Mouse (Mus musculus) cerebellum, postnatal 36 days (tissue): ENCODE data around the gene Ank3.
A peak's percentile ranks its signal among the peaks of the same experiment; 100 is the strongest.

Source experiments
- DNase-seq, 2 experiments: peaks; one replicate each; pipeline ENCODE4 v3.0.0; 2021 to 2022; ENCODE audit warnings: mixed read lengths in 2 of 2

The Ank3 gene

GRCm38 (mm10) chr10:69478831-69479230, 80.3 kb downstream of the Ank3 start:
- no peak for DNase-seq

GRCm38 (mm10) chr10:69485191-69485786, 86.7 kb downstream of the Ank3 start:
- DNase-seq: peak; percentile 3 to 20

DNA sequence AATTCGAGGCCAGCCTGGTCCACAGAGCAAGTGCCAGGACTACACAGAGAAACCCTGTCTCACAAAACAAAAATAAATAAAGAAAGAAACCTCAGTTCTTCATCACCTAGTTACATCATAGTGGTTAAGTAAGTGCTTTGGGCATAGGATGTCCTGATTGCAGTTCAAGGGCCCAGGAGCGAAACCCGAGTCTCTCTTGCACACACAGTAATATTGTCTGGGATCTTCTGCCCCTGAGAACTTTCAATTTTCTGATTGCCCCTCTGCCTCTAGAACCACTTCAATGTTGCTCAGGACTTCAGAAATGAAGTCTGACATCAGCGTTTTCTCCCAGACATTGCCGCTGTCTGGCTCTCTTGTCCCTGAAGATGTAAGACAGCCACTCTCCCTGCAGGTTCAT, 91.6 kb downstream of the Ank3 start:
- no peak for DNase-seq

GRCm38 (mm10) chr10:69491975-69492374, 93.4 kb downstream of the Ank3 start:
- no peak for DNase-seq

- no peak for DNase-seq
Measured at GRCm38 (mm10) chr10:69497382-69497781, 98.8 kb downstream of the Ank3 start.

- no peak for DNase-seq
Measured at GRCm38 (mm10) chr10:69500171-69500860, 101.7 kb downstream of the Ank3 start.

- no peak for DNase-seq
Measured at GRCm38 (mm10) chr10:69503791-69504190, 105.2 kb downstream of the Ank3 start.

- no peak for DNase-seq
Measured at GRCm38 (mm10) chr10:69507719-69508118, 109.1 kb downstream of the Ank3 start.

DNA sequence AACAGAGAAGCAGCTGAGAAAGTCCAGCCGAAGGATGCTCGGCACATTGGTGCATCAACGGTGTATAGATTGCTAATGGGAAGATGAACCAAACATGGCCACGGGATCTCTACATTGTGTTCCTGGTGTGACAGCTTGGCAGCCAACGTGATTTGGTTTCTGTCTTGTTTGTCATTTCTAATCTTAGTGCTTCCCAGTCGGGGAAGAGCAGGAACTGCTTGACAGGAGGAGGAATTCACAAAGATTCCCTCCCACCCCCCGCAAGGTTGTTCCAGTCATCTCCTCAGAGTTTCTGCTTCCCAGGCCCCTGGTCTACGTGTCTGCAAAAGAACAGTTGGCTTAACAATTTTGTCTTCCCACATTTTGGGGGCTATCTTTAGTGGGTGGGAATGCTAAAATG, 111.8 kb downstream of the Ank3 start:
- no peak for DNase-seq

DNA sequence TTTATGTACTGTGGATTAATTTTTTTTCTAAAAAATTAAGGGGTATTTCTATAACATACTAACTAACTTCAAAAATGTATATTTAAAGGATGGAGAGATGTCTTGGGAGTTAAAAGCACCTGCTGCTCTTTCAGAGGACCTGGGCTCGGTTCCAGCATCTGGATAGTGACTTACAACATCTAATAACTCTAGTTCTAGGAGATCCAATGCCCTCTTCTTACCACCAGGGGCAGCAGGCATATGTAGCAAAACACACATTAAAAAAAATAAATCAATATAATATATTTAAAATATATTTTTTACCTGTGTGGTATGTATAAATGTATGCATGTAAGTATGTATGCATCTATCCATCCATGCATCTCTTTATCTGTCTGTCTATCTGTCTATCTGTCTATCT, 112.7 kb downstream of the Ank3 start:
- DNase-seq: no peak

GRCm38 (mm10) chr10:69521977-69522376, 123.4 kb downstream of the Ank3 start:
- DNase-seq: no peak

- peak in 1 of 2 experiments; percentile 10 for DNase-seq
Measured at GRCm38 (mm10) chr10:69523202-69523601, 124.6 kb downstream of the Ank3 start.

DNA sequence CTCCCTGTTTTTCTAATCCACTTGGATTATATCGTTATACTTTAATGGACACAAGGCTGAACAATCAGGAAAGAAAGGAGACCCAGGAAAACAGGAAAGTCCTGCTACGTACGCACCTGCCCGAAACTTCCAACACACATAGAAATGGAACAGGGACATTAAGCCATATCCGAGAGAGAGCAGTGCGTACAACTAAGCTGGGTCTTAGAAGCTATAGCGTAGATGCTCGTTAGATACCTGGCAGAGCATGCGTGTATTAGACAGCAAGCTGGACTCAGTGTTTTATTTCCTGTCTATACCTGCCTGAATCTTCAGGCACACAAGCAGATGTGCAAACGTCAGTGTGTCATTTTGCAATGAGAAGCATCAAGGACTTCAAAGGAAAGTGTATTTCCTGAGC, 128.7 kb downstream of the Ank3 start:
- DNase-seq: no peak

- no peak for DNase-seq
Measured at GRCm38 (mm10) chr10:69528746-69529145, 130.2 kb downstream of the Ank3 start.

DNA sequence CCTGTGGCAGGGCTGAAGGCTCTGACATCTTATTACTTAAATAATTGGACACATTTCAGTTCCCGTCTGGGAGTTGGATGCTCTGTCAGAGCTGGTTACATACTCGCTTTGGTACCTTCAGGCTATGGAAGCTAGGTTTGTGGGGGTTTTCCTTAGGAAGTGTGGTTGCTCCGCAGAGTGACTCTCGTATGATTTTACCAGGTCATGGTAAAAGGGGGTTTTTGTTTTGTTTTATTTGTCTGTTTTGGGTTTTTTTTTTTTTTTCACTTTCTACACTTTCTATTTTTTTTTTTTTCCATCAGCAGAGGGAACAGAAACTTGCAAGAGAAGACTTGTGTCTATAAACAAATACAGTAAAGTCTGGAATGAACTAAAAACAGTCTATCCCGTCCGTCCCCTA, 131.8 kb downstream of the Ank3 start:
- no peak for DNase-seq

- DNase-seq: no peak
Measured at GRCm38 (mm10) chr10:69531569-69531968, 133.0 kb downstream of the Ank3 start.

GRCm38 (mm10) chr10:69532169-69532730, 133.7 kb downstream of the Ank3 start:
- no peak for DNase-seq

- DNase-seq: peak; percentile 33 to 53
Measured at GRCm38 (mm10) chr10:69533505-69534388, 135.2 kb downstream of the Ank3 start.

DNA sequence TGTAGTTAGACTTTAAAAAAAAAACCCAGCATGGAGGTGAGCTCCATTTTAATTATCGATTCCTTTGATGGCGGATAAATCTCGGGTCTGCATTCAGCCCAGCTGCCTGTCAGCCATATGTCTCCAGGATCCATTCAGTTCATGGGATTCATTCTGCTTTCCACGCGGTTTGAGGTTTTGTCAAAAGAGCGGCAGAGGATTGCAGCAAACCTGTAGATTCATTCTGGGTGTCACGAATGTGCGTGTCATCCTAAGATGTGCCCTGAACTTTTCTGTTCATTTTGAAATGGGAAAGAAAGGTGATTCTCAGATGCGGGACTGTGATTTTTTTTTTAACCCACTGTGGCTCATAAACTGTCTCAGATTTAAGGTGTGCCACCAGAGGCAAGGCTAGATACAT, 136.1 kb downstream of the Ank3 start:
- no peak for DNase-seq

- DNase-seq: peak; percentile 44 to 55
Measured at GRCm38 (mm10) chr10:69535123-69535930, 136.8 kb downstream of the Ank3 start.

DNA sequence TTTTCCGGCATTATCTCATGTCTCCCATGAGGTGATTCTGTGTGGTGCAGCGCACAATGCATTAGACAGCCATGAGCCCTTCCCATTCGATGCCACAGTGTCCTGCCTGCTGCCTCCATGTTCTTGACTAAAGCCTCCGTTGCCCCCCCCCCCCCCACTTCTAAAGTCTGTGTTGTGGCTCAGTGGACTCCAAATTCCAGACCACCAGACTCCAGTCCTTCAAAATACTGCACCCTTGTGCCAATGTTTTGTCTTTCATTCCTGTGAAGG, 137.3 kb downstream of the Ank3 start:
- no peak for DNase-seq

DNA sequence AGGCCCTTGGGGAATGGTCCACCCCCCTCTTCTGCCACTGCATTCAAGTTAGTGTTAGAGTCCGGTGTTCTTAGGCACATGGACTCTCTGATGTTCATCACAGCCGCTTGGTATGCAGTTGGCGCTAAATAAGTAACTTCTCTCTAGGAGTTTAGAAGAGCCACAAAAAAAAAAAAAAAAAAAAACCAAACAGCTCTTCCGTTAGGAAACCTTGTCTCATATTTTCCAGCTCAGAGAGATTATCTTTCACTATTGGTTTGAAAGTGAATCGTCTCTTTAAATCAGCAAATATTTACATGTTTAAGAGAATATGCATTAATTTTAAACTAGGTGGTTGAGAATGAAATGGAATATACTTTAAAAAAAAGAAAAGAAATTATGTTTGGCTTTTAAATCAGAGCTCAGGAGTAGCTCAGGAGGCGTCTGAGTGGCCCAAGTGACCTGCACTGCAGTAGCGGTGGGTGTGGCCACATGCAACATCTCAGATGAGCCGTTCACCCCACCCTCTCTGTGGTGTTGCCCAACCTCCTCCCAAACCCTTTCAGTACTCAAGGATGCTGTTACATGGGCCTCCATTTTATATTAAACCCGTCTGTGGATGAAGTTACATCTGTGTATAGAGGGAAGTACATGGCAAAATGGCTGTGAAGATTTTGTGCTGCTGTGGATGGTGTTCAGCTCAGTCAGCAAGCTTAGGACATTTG, 138.0 kb downstream of the Ank3 start:
- no peak for DNase-seq
